Mouse (Mus musculus): ENCODE results near the gene Asb17. TPM values are rescaled to one million over a fixed set of nuclear protein-coding genes. Genes with fewer than 3 reads are reported as not detected.
"Not testable (repeated sequence)": the region's sequence is repeated elsewhere in the genome, so short reads cannot be mapped to it uniquely, and the experiment has no call there.

Gene Asb17
- total and polyA plus RNA-seq, 2 experiments: not detected

- peak; percentile 26 for DNase-seq (ENCODE audit: extremely low read depth, low read depth, low spot score)
- Histone ChIP-seq H3K36me3 (ENCODE audit: control insufficient read depth, insufficient read depth, low read length) (no peaks in the 10 kb centered on the region), H3K27ac (replicated peaks; ENCODE audit: insufficient read depth, low read depth, low read length) (no peak overlapping the region), H3K9ac (ENCODE audit: low read depth, low read length) (no peak overlapping the region), H3K79me2 (ENCODE audit: control insufficient read depth, insufficient read depth, low read length) (no peaks in the 10 kb centered on the region), H3K27me3 (ENCODE audit: control insufficient read depth, insufficient read depth, low read length) (no peaks in the 10 kb centered on the region), H3K4me3 (ENCODE audit: insufficient read depth, low read depth, low read length) (no peak overlapping the region), H3K4me1 (ENCODE audit: control insufficient read depth, insufficient read depth, low read length) (no peaks in the 10 kb centered on the region)
- 34% methylated on average over 6 of the region's 6 CpGs for WGBS
- TF ChIP-seq POLR2A (IDR thresholded peaks at IDR 0.05; ENCODE audit: extremely low read depth, insufficient read depth, low read length) (no peak), CTCF (IDR thresholded peaks at IDR 0.05; ENCODE audit: low read depth, low read length) (no peak)
Observed at GRCm38 (mm10) chr3:153826616-153827015, 17.4 kb upstream of the Asb17 start.

GRCm38 (mm10) chr3:153829788-153830187, 14.2 kb upstream of the Asb17 start:
- not testable (repeated sequence) for H3K9ac ChIP-seq (ENCODE audit: low read depth, low read length); H3K36me3 ChIP-seq (ENCODE audit: control insufficient read depth, insufficient read depth, low read length); H3K79me2 ChIP-seq (ENCODE audit: control insufficient read depth, insufficient read depth, low read length); H3K27ac ChIP-seq (replicated peaks; ENCODE audit: insufficient read depth, low read depth, low read length); DNase-seq (ENCODE audit: extremely low read depth, low read depth, low spot score); H3K4me3 ChIP-seq (ENCODE audit: insufficient read depth, low read depth, low read length); H3K4me1 ChIP-seq (ENCODE audit: control insufficient read depth, insufficient read depth, low read length); H3K27me3 ChIP-seq (ENCODE audit: control insufficient read depth, insufficient read depth, low read length)
- WGBS: 94% methylated on average over 3 of the region's 3 CpGs

GRCm38 (mm10) chr3:153831014-153831872, 12.8 kb upstream of the Asb17 start:
- TF ChIP-seq CTCF (IDR thresholded peaks at IDR 0.05; ENCODE audit: low read depth, low read length): peak; percentile 19; the same call in 1 of the 2 replicates
- no peak for TF ChIP-seq POLR2A (IDR thresholded peaks at IDR 0.05; ENCODE audit: extremely low read depth, insufficient read depth, low read length)
- Histone ChIP-seq H3K27me3 (ENCODE audit: control insufficient read depth, insufficient read depth, low read length) (no peaks in the 10 kb centered on the region), H3K79me2 (ENCODE audit: control insufficient read depth, insufficient read depth, low read length) (no peaks in the 10 kb centered on the region), H3K4me3 (ENCODE audit: insufficient read depth, low read depth, low read length) (no peak overlapping the region), H3K36me3 (ENCODE audit: control insufficient read depth, insufficient read depth, low read length) (no peaks in the 10 kb centered on the region), H3K4me1 (ENCODE audit: control insufficient read depth, insufficient read depth, low read length) (no peaks in the 10 kb centered on the region), H3K27ac (replicated peaks; ENCODE audit: insufficient read depth, low read depth, low read length) (no peak overlapping the region), H3K9ac (ENCODE audit: low read depth, low read length) (no peak overlapping the region)
- WGBS: 81% methylated on average over 11 of the region's 11 CpGs
- no peak for DNase-seq (ENCODE audit: extremely low read depth, low read depth, low spot score)

- Histone ChIP-seq H3K4me3 (ENCODE audit: insufficient read depth, low read depth, low read length) (no peak overlapping the region), H3K9ac (ENCODE audit: low read depth, low read length) (no peak overlapping the region), H3K27me3 (ENCODE audit: control insufficient read depth, insufficient read depth, low read length) (no peaks in the 10 kb centered on the region), H3K36me3 (ENCODE audit: control insufficient read depth, insufficient read depth, low read length) (no peaks in the 10 kb centered on the region), H3K4me1 (ENCODE audit: control insufficient read depth, insufficient read depth, low read length) (no peaks in the 10 kb centered on the region), H3K79me2 (ENCODE audit: control insufficient read depth, insufficient read depth, low read length) (no peaks in the 10 kb centered on the region), H3K27ac (replicated peaks; ENCODE audit: insufficient read depth, low read depth, low read length) (no peak overlapping the region)
- no peak for DNase-seq (ENCODE audit: extremely low read depth, low read depth, low spot score)
- 90% methylated on average over 4 of the region's 4 CpGs for WGBS
- TF ChIP-seq CTCF (IDR thresholded peaks at IDR 0.05; ENCODE audit: low read depth, low read length) (no peak), POLR2A (IDR thresholded peaks at IDR 0.05; ENCODE audit: extremely low read depth, insufficient read depth, low read length) (no peak)
Observed at GRCm38 (mm10) chr3:153831873-153832653, 11.9 kb upstream of the Asb17 start.

- no peaks in the 10 kb centered on the region for H3K4me1 ChIP-seq (ENCODE audit: control insufficient read depth, insufficient read depth, low read length)
- TF ChIP-seq POLR2A (IDR thresholded peaks at IDR 0.05; ENCODE audit: extremely low read depth, insufficient read depth, low read length): no peak
- no peak for TF ChIP-seq CTCF (IDR thresholded peaks at IDR 0.05; ENCODE audit: low read depth, low read length)
- no peak overlapping the region for H3K27ac ChIP-seq (replicated peaks; ENCODE audit: insufficient read depth, low read depth, low read length)
- no peaks in the 10 kb centered on the region for H3K79me2 ChIP-seq (ENCODE audit: control insufficient read depth, insufficient read depth, low read length)
- H3K36me3 ChIP-seq (ENCODE audit: control insufficient read depth, insufficient read depth, low read length): no peaks in the 10 kb centered on the region
- no peak for DNase-seq (ENCODE audit: extremely low read depth, low read depth, low spot score)
- no peaks in the 10 kb centered on the region for H3K27me3 ChIP-seq (ENCODE audit: control insufficient read depth, insufficient read depth, low read length)
- WGBS: 86% methylated on average over 6 of the region's 6 CpGs
- no peak overlapping the region for H3K4me3 ChIP-seq (ENCODE audit: insufficient read depth, low read depth, low read length)
- no peak overlapping the region for H3K9ac ChIP-seq (ENCODE audit: low read depth, low read length)
Observed at GRCm38 (mm10) chr3:153832654-153832945, 11.4 kb upstream of the Asb17 start.

- no peak for DNase-seq (ENCODE audit: extremely low read depth, low read depth, low spot score)
- Histone ChIP-seq H3K9ac (ENCODE audit: low read depth, low read length) (no peak overlapping the region), H3K36me3 (ENCODE audit: control insufficient read depth, insufficient read depth, low read length) (no peaks in the 10 kb centered on the region), H3K27me3 (ENCODE audit: control insufficient read depth, insufficient read depth, low read length) (no peaks in the 10 kb centered on the region), H3K79me2 (ENCODE audit: control insufficient read depth, insufficient read depth, low read length) (no peaks in the 10 kb centered on the region), H3K4me3 (ENCODE audit: insufficient read depth, low read depth, low read length) (no peak overlapping the region), H3K4me1 (ENCODE audit: control insufficient read depth, insufficient read depth, low read length) (no peaks in the 10 kb centered on the region), H3K27ac (replicated peaks; ENCODE audit: insufficient read depth, low read depth, low read length) (no peak overlapping the region)
- TF ChIP-seq CTCF (IDR thresholded peaks at IDR 0.05; ENCODE audit: low read depth, low read length) (no peak), POLR2A (IDR thresholded peaks at IDR 0.05; ENCODE audit: extremely low read depth, insufficient read depth, low read length) (no peak)
- WGBS: 90% methylated on average over 4 of the region's 4 CpGs
Observed at GRCm38 (mm10) chr3:153834071-153834470, 9.9 kb upstream of the Asb17 start.

All from liver, adult 2 months (tissue).